Mouse (Mus musculus) urinary bladder, postnatal 14 days (tissue): Measurements from ENCODE around the gene Gm13030.
"Not testable (repeated sequence)": the region's sequence is repeated elsewhere in the genome, so short reads cannot be mapped to it uniquely, and the experiment has no call there.

Source experiments
- DNase-seq: peaks from one replicate; pipeline ENCODE4 v3.0.0; 2021; ENCODE audit warnings: low spot score

Gene Gm13030

GRCm38 (mm10) chr4:138865991-138866390 lies 7.8 kb downstream of the Gm13030 start:
- DNase-seq: no peak

- no peak for DNase-seq
Observed at GRCm38 (mm10) chr4:138865092-138865491, 8.7 kb downstream of the Gm13030 start.

- DNase-seq: no peak
Observed at GRCm38 (mm10) chr4:138863344-138863998, 10.3 kb downstream of the Gm13030 start, which contains the start of gene Pla2g5. Pla2g5 (minus strand) TSS chr4:138863482.

GRCm38 (mm10) chr4:138859728-138860127 lies 14.0 kb downstream of the Gm13030 start:
- peak; percentile 78 for DNase-seq

GRCm38 (mm10) chr4:138859245-138859644 lies 14.5 kb downstream of the Gm13030 start:
- DNase-seq: no peak

- no peak for DNase-seq
Observed at GRCm38 (mm10) chr4:138858446-138858845, 15.3 kb downstream of the Gm13030 start.

- no peak for DNase-seq
Observed at GRCm38 (mm10) chr4:138857576-138857975, 16.2 kb downstream of the Gm13030 start.

GRCm38 (mm10) chr4:138856491-138856890 lies 17.3 kb downstream of the Gm13030 start:
- DNase-seq: peak; percentile 69

- no peak for DNase-seq
Observed at GRCm38 (mm10) chr4:138855092-138855632, 18.6 kb downstream of the Gm13030 start.

- no peak for DNase-seq
Observed at GRCm38 (mm10) chr4:138852961-138853360, 20.8 kb downstream of the Gm13030 start.

GRCm38 (mm10) chr4:138851463-138851862 lies 22.3 kb downstream of the Gm13030 start:
- peak; percentile 67 for DNase-seq

- DNase-seq: no peak
Observed at GRCm38 (mm10) chr4:138841386-138841785, 32.4 kb downstream of the Gm13030 start.

- no peak for DNase-seq
Observed at GRCm38 (mm10) chr4:138840726-138841125, 33.0 kb downstream of the Gm13030 start.

- DNase-seq: no peak
Observed at GRCm38 (mm10) chr4:138839806-138840205, 34.0 kb downstream of the Gm13030 start.

GRCm38 (mm10) chr4:138827147-138827546 lies 46.6 kb downstream of the Gm13030 start:
- DNase-seq: no peak

GRCm38 (mm10) chr4:138825751-138826567 lies 47.8 kb downstream of the Gm13030 start:
- peak; percentile 26 for DNase-seq

- DNase-seq: no peak
Observed at GRCm38 (mm10) chr4:138824660-138825059, 49.1 kb downstream of the Gm13030 start.

GRCm38 (mm10) chr4:138824161-138824560 lies 49.6 kb downstream of the Gm13030 start:
- DNase-seq: not testable (repeated sequence)

GRCm38 (mm10) chr4:138821036-138821435 lies 52.7 kb downstream of the Gm13030 start:
- no peak for DNase-seq
